Mouse (Mus musculus): ENCODE data around the gene Acnat1.
"Not testable (repeated sequence)": the region's sequence is repeated elsewhere in the genome, so short reads cannot be mapped to it uniquely, and the experiment has no call there.

Gene Acnat1

GRCm38 (mm10) chr4:49473435-49474100 is at the start of gene Acnat1:
Gene Acnat1 (minus strand): TSS chr4:49473912.
- peak; percentile 29 for DNase-seq

- DNase-seq, result peak; percentile 29
Observed at GRCm38 (mm10) chr4:49522576-49522975, 48.9 kb upstream of the Acnat1 start.

GRCm38 (mm10) chr4:49521346-49521745 is 47.6 kb upstream of the Acnat1 start:
- no peak for DNase-seq

- peak; percentile 95 for DNase-seq
Observed at GRCm38 (mm10) chr4:49520572-49521340, 47.0 kb upstream of the Acnat1 start, which contains the start of the genes Mrpl50 and Zfp189. Gene Mrpl50 (minus strand): TSS chr4:49521093. Gene Zfp189 (plus strand): TSS chr4:49521176.

GRCm38 (mm10) chr4:49519476-49519875 is 45.8 kb upstream of the Acnat1 start:
- DNase-seq, result no peak

GRCm38 (mm10) chr4:49514441-49514840 is 40.7 kb upstream of the Acnat1 start:
- no peak for DNase-seq

GRCm38 (mm10) chr4:49512636-49513035 is 38.9 kb upstream of the Acnat1 start:
- no peak for DNase-seq

- not testable (repeated sequence) for DNase-seq
Observed at GRCm38 (mm10) chr4:49510236-49510835, 36.6 kb upstream of the Acnat1 start.

GRCm38 (mm10) chr4:49509183-49509582 is 35.5 kb upstream of the Acnat1 start:
- DNase-seq, result no peak

- no peak for DNase-seq
Observed at GRCm38 (mm10) chr4:49506386-49506785, 32.7 kb upstream of the Acnat1 start, which contains the start of gene Baat. Gene Baat (minus strand): TSS chr4:49506557.

GRCm38 (mm10) chr4:49503563-49503962 is 29.9 kb upstream of the Acnat1 start:
- no peak for DNase-seq

GRCm38 (mm10) chr4:49485934-49486650 is 12.4 kb upstream of the Acnat1 start:
- not testable (repeated sequence) for DNase-seq

GRCm38 (mm10) chr4:49485442-49485841 is 11.7 kb upstream of the Acnat1 start:
- peak; percentile 30 for DNase-seq

GRCm38 (mm10) chr4:49480896-49481295 is 7.2 kb upstream of the Acnat1 start:
- no peak for DNase-seq

GRCm38 (mm10) chr4:49480104-49480760 is 6.5 kb upstream of the Acnat1 start:
- DNase-seq, result peak; percentile 27

GRCm38 (mm10) chr4:49479035-49479434 is 5.3 kb upstream of the Acnat1 start:
- DNase-seq, result not testable (repeated sequence)

GRCm38 (mm10) chr4:49478118-49478877 is 4.6 kb upstream of the Acnat1 start:
- DNase-seq, result peak; percentile 49

- no peak for DNase-seq
Observed at GRCm38 (mm10) chr4:49474583-49474982, 871 bp upstream of the Acnat1 start.

GRCm38 (mm10) chr4:49469435-49470151 is 4.1 kb downstream of the Acnat1 start:
- no peak for DNase-seq

- DNase-seq, result no peak
Observed at GRCm38 (mm10) chr4:49467360-49467759, 6.4 kb downstream of the Acnat1 start.

GRCm38 (mm10) chr4:49456171-49456570 is 17.5 kb downstream of the Acnat1 start:
- no peak for DNase-seq
